Mouse (Mus musculus) v-Abl transformed pro-B cells (cell line): ENCODE data around the gene Adam10.

Source experiments
- in situ Hi-C, 2 experiments: fragments of 400-800 bp; cut with MboI; formaldehyde crosslinking; loops; one replicate each; pipeline ENCODE4 v1.15.1; 2025; ENCODE audit not compliant: unreplicated experiment in 2 of 2

The Adam10 gene

DNA sequence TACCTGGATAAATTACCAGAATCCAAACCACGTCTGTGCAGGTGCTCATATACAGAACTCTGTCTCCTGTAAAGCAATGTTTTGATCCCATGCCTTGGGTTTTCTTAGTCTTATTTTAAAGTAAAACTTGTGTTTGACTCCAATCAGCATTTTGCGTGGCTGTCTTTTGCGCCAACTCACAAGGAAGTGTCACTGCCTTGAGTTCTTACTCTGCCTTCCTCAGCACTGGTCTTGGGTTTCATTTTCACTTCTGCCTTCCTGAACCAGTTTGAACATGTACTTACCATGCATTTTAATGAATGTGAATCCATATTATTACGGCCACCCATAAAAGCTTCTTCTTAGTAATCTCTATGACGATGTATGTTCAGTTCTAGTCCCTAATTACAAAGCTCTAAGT lies 82.2 kb downstream of the Adam10 start:
- in situ Hi-C loops, result loop anchor here (10.0 kb wide), 2 partner anchors 314 to 334 kb away; no protein-coding TSS in a partner anchor

DNA sequence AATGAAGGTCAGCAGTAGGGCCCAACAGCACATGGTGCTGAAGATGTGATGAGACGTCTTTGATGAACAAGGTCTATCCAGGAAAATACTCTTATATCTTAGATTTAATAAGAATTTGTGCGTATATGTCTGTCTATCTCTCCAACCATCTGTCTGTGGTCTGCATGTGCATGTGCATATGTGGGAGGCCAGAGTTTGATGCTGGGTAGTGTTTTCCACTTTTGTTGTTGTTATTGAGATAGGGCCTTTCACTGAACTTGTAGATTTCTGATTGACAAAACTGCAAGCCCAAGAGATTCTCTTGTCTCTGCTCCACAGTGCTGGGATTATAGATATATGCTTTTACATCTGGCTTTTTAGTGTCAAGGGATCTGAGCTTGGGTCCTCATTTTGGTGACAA lies 96.7 kb downstream of the Adam10 start:
- in situ Hi-C loops, result no loop called here

DNA sequence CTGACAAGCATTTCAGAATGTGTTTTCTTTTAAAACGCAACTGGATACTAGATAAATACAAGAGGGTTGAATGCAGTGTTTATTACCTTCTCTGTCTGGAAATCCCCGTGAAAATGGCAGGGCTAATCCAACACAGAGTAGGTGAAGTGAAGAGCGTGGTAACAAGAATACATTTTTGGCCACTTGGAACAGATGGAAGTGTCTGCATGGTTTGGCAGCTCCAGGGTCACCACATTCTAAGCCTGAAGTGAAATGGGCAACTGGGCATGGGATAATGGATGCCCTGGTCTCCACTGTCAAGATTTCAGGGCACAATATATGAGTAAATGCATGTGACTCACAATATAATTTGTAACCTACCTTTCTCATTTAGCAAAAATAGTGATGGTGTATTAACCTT lies 103.4 kb downstream of the Adam10 start:
- in situ Hi-C loops, result no loop called here

DNA sequence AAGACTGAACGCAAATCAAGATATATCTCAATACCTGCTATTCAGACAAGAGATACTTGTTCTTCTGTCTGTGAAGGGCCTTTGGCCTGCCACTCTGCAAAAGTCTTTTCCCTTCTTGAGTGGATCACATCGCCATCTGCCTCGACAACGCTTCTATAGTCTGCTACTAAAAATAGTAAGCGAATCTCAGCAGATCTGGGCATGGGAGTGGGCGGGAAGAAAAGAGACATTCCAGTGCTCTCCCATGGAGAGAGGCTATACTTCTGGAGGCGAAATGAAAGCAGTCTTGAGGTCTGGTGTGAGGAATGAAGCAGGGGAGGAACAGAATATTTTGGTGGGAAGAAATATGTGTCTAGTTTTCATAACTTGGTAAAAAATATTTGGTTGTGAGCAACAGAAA lies 109.9 kb downstream of the Adam10 start:
- in situ Hi-C loops, result no loop called here

DNA sequence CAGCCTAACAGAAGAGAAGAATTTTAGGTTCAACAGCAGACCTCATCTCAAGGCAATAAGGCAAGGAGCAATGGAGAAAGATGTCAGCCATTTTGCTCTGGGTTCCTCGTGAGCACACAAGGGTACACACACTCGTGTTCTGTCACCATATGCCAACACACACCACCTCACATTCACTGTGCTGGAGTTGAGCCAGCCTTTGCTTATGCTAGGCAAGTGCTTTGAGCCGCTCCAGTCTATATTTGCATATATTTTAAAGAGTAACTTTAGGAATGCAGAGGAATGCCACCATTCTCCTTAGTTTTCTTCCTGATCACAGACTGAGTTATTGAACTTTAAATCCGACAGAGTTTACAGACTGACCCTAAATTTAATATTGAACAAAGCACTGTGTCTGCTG lies 111.8 kb downstream of the Adam10 start:
- in situ Hi-C loops, result no loop called here

DNA sequence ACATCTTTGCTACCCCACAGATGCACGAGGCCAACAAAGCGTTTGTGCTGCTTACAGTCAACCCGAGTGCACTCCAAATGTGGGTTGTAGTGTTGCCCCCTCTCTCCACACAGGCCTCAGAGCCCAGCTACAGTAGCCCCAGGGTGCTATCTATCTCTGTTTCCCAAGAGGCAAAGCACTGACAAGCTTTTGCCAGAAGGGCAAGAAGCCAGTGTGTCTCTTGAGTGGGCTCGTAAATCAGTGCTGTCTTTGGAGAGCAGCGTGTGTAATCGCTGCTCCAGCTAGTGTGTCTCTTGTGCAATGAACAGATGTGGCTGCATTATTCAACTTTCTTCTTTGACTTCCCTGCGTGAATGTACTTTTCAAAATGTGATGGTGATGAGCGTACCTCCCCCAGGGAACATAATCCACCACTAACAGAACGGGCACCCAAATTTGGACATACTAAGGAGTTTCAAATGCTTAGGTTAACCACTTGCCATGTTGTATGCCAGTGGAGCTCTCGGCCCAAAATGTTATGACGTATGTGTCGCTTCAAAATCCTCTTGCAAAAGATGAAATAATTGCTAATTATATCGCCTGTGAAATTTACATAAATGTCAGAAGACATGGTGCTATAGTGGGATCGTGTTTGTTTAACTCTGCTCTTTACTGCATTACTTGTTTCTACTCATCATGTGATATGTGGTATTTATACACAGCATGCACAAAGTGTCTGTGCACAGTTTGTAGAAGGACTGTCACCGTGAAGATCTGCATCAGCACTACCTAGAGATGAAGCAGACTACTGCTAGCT lies 116.0 kb downstream of the Adam10 start:
- in situ Hi-C loops, result no loop called here

DNA sequence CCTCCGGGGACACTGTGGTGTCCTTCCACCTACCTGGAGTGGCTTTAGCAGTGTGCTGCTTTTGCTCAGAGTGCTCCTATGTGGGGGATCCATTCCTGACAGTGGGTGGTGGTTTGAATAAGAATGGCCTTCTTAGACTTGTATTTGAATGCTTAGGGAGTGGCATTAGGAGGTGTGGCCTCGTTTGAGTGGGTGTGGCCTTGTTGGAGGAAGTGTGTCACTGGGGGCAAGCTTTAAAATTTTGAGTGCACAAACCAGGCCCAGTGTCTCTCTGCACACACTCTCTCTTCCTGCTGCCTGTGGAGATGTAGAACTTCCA lies 116.6 kb downstream of the Adam10 start:
- in situ Hi-C loops, result no loop called here

DNA sequence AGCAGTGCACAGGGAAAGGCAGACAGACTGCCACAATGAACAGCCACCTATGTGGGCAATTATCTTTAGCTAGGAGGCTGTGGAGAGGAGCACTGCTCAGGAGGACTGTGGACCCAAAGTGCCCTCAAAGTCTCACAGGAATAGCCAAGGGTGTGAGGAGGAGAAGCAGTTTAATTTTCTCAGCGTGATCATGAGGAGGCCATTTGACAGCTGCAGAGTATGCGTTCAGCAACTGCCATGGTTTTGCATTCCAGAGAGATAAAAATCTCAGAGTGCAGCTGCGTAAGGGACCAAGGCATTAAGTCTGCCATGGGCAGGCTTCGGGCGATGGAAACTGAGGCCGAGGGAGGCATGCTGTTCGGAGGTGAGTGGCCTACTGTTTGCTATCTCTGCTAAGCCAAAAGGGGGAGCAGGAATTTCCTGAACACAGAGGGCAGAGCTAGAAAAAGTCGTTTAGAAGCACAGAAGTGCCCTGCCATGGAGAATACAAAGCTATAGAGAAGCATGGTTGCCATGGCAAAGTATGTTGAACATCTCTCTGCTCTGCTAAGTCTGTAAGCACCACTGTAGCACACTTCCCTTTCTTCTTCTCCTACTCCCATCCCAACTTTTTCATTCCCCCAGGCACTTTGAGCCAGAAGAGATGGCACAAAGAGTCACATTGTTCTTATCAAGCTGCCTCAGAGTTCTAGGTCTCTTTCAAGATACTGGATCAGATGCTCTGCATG lies 122.0 kb downstream of the Adam10 start:
- in situ Hi-C loops, result no loop called here

DNA sequence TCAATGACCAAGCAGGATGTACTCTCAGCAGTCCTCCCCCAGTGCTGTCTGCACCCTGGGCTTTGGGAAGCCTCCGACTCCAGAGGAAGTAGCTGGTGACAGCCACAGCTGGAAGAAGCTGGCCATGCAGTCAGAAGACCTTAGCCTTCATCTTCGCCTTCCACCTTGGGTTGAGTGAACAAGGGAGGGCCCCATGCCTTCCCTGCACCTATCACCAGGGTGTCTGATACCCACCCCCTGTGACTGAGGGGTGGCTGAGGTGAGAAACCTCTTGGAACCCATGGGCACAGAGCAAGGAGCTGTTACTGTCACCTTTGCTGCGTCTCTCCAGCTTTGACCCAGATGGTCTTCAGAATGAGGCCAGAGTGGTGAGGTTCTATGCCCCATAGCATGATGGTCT lies 123.0 kb downstream of the Adam10 start:
- in situ Hi-C loops, result no loop called here

DNA sequence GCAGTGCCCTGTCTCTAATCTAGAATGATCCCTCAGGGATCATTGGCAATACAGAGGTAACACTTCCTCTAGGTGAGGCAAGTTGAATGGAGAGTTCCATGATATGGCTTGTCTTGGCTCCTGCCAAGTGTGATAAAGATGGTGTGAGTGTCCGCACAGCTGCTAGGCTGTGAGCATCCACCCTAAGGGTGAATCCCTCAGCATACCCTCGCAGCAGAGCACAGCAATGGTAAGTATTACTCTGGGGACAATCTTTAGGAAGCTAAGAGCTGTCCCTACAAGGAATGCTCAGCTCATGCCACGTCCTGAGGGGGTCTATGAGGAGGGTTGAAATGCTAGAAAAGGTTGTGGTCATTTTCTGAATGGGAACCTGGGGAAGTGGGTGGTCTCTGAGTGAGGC lies 124.0 kb downstream of the Adam10 start:
- in situ Hi-C loops, result no loop called here

DNA sequence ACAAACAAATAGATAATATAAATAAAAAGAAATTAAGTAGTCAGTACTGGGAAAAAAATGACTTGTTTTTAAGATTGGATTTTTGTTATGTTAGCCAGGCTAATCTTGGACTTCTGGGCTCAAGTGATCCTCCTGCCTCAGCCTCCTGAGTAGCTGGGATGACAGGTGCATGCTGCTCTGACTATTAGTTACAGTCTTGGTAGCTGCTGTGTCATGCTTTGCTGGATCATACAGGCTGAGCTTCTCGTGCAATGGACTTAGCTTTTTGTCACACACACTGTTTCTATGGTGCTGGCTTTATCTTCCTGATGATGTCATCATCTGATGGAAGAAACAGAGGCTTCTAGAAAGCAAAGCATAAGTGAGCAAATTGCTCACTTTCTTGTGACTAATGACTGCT lies 127.3 kb downstream of the Adam10 start:
- in situ Hi-C loops, result no loop called here

DNA sequence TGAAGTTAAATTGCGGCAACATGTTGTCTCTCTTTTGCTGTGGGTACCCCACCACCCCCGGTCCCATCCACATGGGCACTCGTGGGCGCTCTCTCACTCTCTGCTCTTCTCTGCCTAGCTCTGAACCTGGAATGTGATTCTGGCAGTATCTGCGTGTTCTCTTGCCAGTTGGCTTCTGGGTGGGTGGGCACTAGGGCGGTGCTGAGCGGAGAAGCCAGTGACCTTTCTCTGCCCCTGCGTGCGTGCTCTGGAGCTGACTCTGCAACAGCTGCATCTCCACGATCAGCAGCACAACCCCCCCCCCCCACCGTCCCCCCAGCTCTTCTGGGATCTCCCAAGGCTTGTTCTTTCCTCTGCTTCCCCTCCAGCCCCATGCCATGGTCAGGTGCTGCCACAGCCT lies 128.9 kb downstream of the Adam10 start:
- in situ Hi-C loops, result no loop called here

DNA sequence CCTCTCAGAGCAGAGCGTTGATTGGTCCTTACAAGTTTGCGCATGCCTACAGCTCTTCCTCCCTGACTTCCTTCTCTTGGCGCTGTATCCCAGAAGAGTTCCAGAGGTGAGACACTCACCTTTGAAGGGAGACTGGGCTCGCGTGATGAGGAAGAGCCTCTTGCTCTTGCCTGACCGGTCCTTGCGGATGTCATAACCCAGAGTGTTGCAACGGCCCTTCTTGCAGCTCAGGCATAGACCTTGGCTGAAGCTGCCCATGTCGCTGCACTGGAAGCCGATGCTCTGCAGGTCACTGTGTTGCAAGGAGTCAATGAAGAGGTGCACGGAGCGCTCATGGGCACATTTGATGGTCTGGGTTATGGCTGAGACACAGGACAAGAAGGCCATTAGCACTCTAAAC lies 133.8 kb downstream of the Adam10 start:
- in situ Hi-C loops, result no loop called here

DNA sequence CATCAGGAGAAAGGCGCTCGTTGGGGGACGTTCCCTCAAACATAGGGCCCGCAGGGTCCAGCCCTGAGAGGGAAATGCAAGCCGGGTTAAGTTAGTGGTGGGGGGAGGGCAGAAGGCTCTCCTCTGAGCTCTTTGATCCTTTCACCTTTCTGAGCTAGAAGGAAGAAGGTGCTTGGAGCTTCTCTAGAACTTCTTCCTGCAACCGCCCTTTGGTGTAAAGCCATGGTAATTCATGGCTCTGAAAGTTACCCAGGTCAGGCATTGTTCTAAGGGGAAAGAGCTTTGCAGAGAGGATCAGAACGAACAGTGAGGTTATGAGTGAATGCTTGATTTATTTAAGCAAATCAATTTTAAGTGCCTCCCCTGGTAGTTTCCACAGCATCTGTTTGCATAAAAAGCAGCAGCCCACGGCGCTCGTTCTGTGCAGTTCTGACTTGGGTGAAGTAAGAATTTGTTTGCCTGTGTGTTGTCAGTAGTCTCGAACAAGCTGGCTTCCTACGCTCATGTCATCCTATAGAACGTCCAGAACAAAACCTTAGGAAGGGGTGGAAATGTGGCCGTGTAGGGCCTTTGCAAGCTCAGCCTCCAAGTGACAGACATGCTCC lies 138.0 kb downstream of the Adam10 start:
- in situ Hi-C loops, result no loop called here

DNA sequence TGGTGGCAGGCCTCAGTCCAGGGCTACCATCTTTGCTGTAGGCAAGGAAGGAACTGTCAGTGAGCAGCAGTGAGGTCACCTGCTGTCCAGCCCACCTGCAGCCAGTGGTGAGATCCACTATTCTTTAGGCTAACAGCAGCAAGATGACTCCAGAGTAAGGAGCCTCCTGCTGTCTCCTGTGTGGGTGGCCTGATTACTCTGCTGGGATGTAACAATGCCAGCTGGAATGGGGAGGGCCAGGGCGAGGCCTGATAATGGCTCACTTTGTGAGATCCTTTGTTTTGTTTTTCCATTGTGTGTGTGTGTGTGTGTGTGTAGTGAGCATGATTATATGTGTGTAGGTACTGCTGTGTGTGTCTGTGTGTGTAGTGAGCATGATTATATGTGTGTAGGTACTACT lies 138.6 kb downstream of the Adam10 start:
- in situ Hi-C loops, result no loop called here

DNA sequence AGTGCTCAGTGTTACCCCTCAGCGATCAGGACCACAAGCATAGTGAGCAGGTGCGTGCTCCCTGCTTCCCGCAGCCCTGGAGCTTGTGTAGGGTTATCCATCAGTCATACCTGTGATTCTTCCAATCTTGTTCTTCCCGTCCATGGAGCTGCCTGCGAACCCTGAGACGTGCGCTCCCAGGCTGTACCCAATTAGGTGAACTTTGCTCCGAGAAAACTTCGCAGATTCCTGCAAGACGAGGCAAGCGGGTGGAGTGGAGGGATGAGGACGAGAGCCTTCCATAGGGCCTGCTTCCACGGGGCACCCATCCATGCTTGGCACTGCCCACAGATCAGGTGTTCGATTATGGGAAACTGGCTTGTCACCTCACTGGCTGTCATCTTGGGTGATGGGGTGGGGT lies 139.9 kb downstream of the Adam10 start:
- in situ Hi-C loops, result no loop called here

DNA sequence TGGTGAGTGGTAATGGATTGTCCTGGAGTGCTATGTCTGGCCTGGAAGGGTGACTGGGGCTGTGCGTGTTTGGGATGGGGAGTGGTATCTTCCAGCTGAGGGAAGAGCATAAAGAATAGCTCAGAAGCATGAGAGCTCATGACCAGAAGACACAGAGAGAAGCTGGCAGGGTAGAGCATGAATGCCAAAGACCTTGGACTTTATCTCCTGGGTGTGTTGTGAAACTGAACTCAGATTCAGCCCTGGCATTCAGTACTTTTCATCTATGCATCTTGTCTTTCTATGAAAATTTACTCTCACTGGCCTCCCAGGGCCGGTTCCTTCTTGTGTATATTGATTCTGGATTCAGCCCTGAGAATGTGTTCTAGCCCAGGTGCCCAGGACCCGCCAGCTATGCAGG lies 145.3 kb downstream of the Adam10 start:
- in situ Hi-C loops, result no loop called here

DNA sequence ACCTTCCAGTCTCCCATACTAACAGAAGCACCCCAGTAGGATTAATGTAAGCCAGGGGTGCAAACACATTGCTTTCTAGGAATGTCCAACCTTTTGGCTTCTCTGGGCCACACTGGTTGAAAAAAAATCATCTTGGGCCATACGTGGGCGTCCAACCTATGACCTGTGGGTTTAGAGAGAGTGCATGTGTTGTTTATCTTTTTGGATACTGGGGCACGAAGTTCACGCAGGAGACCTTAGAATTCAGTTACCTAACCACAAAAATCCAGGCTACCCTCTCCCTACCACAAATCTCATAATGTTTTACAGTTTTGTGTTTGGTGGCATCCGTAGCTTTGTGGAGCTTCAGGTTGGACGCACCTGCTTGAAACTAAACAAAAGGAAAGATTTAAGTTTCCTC lies 149.1 kb downstream of the Adam10 start:
- in situ Hi-C loops, result no loop called here
